Mouse (Mus musculus) midbrain, embryonic 11.5 days (tissue): Measurements from ENCODE around the gene Pepd. TPM values are rescaled to one million over a fixed set of nuclear protein-coding genes. Genes with fewer than 3 reads are reported as not detected.

Experiments used
- ATAC-seq: fragments of 200-750 bp; cut with Nextera tagmentation; 2 replicates; pipeline ENCODE4 v1.8.0; 2017; ENCODE audit warnings: moderate TSS enrichment, moderate library complexity; ENCODE audit not compliant: low FRiP score
- DNase-seq: peaks from one replicate; pipeline ENCODE4 v3.0.0; 2015; ENCODE audit warnings: low spot score; ENCODE audit errors: missing footprints
- H3K27ac ChIP-seq: fragments of 300-500 bp; sonication (generic); 2 replicates; pipeline ENCODE4 v1.5.1; 2014; ENCODE audit warnings: low read depth, low read length
- H3K27me3 ChIP-seq: fragments of 300-500 bp; sonication (generic); 2 replicates; pipeline ENCODE4 v1.6.1; 2014; ENCODE audit warnings: mild to moderate bottlenecking, low read length, moderate library complexity, mixed read lengths; ENCODE audit not compliant: control insufficient read depth, insufficient read depth
- H3K36me3 ChIP-seq: fragments of 300-500 bp; sonication (generic); 2 replicates; pipeline ENCODE4 v1.6.1; 2014; ENCODE audit warnings: mild to moderate bottlenecking, low read length, moderate library complexity, mixed read lengths; ENCODE audit not compliant: control insufficient read depth, insufficient read depth
- H3K4me1 ChIP-seq: fragments of 300-500 bp; sonication (generic); 2 replicates; pipeline ENCODE4 v1.6.1; 2014; ENCODE audit warnings: low read length; ENCODE audit not compliant: control insufficient read depth, insufficient read depth
- H3K4me2 ChIP-seq: fragments of 300-500 bp; sonication (generic); 2 replicates; pipeline ENCODE4 v1.6.1; 2014; ENCODE audit warnings: mild to moderate bottlenecking, moderate library complexity
- H3K4me3 ChIP-seq: fragments of 300-500 bp; sonication (generic); 2 replicates; pipeline ENCODE4 v1.5.1; 2014; ENCODE audit warnings: low read depth, low read length
- H3K9ac ChIP-seq: fragments of 300-500 bp; sonication (generic); 2 replicates; pipeline ENCODE4 v1.6.1; 2014; ENCODE audit warnings: low read length
- H3K9me3 ChIP-seq: fragments of 300-500 bp; sonication (generic); 2 replicates; pipeline ENCODE4 v1.6.1; 2016; ENCODE audit warnings: low read length; ENCODE audit not compliant: control insufficient read depth
- whole genome bisulfite sequencing: fragments of 180-500 bp; shearing (Covaris S2); extraction: QIAGEN DNeasy Blood & Tissue Kit; methylation state at CpG from one replicate; pipeline ENCODE4 v1.1.7; 2014; 5-methylcytosine and 5-hydroxymethylcytosine counted together
- polyA plus RNA-seq: library from polyadenylated mRNA; unstranded; fragments of >200 nt; fragmentation: Nextera tagmentation; extraction: Ambion mirVana; gene quantifications from 2 replicates; pipeline ENCODE4 v1.2.1, GENCODE M21; 2014

Gene Pepd
- polyA plus RNA-seq, 1 experiment from 2014 or later = 67.3 TPM

- H3K4me1 ChIP-seq = no peaks in the 10 kb centered on the region
- no peak overlapping the region for H3K4me2 ChIP-seq
- H3K9me3 ChIP-seq = no peaks in the 10 kb centered on the region
- no peak overlapping the region for H3K4me3 ChIP-seq
- DNase-seq = no peak
- WGBS = 88% methylated on average over 4 of the region's 4 CpGs
- H3K27ac ChIP-seq = no peak overlapping the region
- no peaks in the 10 kb centered on the region for H3K36me3 ChIP-seq
- H3K27me3 ChIP-seq = no peaks in the 10 kb centered on the region
- ATAC-seq = no peak
- H3K9ac ChIP-seq = no peak overlapping the region
These were observed 123.4 kb downstream of the Pepd start for GRCm38 (mm10) chr7:35035565-35035964.

GRCm38 (mm10) chr7:35036266-35036731 is 124.1 kb downstream of the Pepd start:
- ATAC-seq (no peak), DNase-seq (no peak)
- no peak overlapping the region for H3K4me2 ChIP-seq
- H3K4me1 ChIP-seq = no peaks in the 10 kb centered on the region
- H3K9ac ChIP-seq = no peak overlapping the region
- no peak overlapping the region for H3K27ac ChIP-seq
- no peaks in the 10 kb centered on the region for H3K36me3 ChIP-seq
- H3K4me3 ChIP-seq = no peak overlapping the region
- H3K27me3 ChIP-seq = no peaks in the 10 kb centered on the region
- no peaks in the 10 kb centered on the region for H3K9me3 ChIP-seq
- 75% methylated on average over 5 of the region's 5 CpGs for WGBS

GRCm38 (mm10) chr7:35037408-35037807 is 125.2 kb downstream of the Pepd start:
- DNase-seq (no peak), ATAC-seq (no peak)
- WGBS = 92% methylated on average over 6 of the region's 6 CpGs
- Histone ChIP-seq H3K4me2 (no peak overlapping the region), H3K36me3 (no peaks in the 10 kb centered on the region; the same call in 1 of the 2 replicates), H3K9ac (no peak overlapping the region), H3K27ac (no peak overlapping the region), H3K27me3 (no peaks in the 10 kb centered on the region), H3K4me1 (no peaks in the 10 kb centered on the region), H3K4me3 (no peak overlapping the region), H3K9me3 (no peaks in the 10 kb centered on the region)

- Histone ChIP-seq H3K9me3 (no peaks in the 10 kb centered on the region), H3K9ac (no peak overlapping the region), H3K27ac (no peak overlapping the region), H3K4me1 (no peaks in the 10 kb centered on the region), H3K27me3 (no peaks in the 10 kb centered on the region), H3K4me2 (no peak overlapping the region), H3K4me3 (no peak overlapping the region), H3K36me3 (peaks cover 5% of the 10 kb centered on the region; the same call in 1 of the 2 replicates)
- no peak for ATAC-seq
- WGBS = 95% methylated on average over 9 of the region's 9 CpGs
- no peak for DNase-seq
These were observed 128.2 kb downstream of the Pepd start for GRCm38 (mm10) chr7:35040176-35040972.

- H3K4me3 ChIP-seq = no peak overlapping the region
- no peak overlapping the region for H3K4me2 ChIP-seq
- WGBS = 88% methylated on average over 2 of the region's 2 CpGs
- H3K27me3 ChIP-seq = no peaks in the 10 kb centered on the region
- H3K9me3 ChIP-seq = no peaks in the 10 kb centered on the region
- no peaks in the 10 kb centered on the region for H3K4me1 ChIP-seq
- no peak overlapping the region for H3K27ac ChIP-seq
- no peak for ATAC-seq
- peaks cover 5% of the 10 kb centered on the region; the same call in 1 of the 2 replicates for H3K36me3 ChIP-seq
- H3K9ac ChIP-seq = no peak overlapping the region
- DNase-seq = no peak
These were observed 129.4 kb downstream of the Pepd start for GRCm38 (mm10) chr7:35041286-35042208.

GRCm38 (mm10) chr7:35042209-35042554 is 130.0 kb downstream of the Pepd start:
- H3K9me3 ChIP-seq = no peaks in the 10 kb centered on the region
- no peaks in the 10 kb centered on the region for H3K4me1 ChIP-seq
- no peak overlapping the region for H3K9ac ChIP-seq
- no peak for ATAC-seq
- H3K27me3 ChIP-seq = no peaks in the 10 kb centered on the region
- no peak for DNase-seq
- no peak overlapping the region for H3K4me2 ChIP-seq
- no peak overlapping the region for H3K27ac ChIP-seq
- peaks cover 5% of the 10 kb centered on the region; the same call in 1 of the 2 replicates for H3K36me3 ChIP-seq
- no peak overlapping the region for H3K4me3 ChIP-seq

- H3K9me3 ChIP-seq = no peaks in the 10 kb centered on the region
- no peak for ATAC-seq
- no peaks in the 10 kb centered on the region for H3K4me1 ChIP-seq
- no peak overlapping the region for H3K4me3 ChIP-seq
- no peak for DNase-seq
- H3K4me2 ChIP-seq = no peak overlapping the region
- WGBS = 89% methylated on average over 5 of the region's 5 CpGs
- H3K27ac ChIP-seq = no peak overlapping the region
- H3K36me3 ChIP-seq = peaks cover 5% of the 10 kb centered on the region; the same call in 1 of the 2 replicates
- H3K27me3 ChIP-seq = no peaks in the 10 kb centered on the region
- no peak overlapping the region for H3K9ac ChIP-seq
These were observed 130.6 kb downstream of the Pepd start for GRCm38 (mm10) chr7:35042759-35043217.

GRCm38 (mm10) chr7:35043266-35043817 is 131.2 kb downstream of the Pepd start:
- no peak for DNase-seq
- H3K4me2 ChIP-seq = no peak overlapping the region
- no peak for ATAC-seq
- no peak overlapping the region for H3K27ac ChIP-seq
- no peaks in the 10 kb centered on the region for H3K4me1 ChIP-seq
- H3K9me3 ChIP-seq = no peaks in the 10 kb centered on the region
- peaks cover 5% of the 10 kb centered on the region; the same call in 1 of the 2 replicates for H3K36me3 ChIP-seq
- H3K4me3 ChIP-seq = no peak overlapping the region
- H3K9ac ChIP-seq = no peak overlapping the region
- WGBS = 93% methylated on average over 10 of the region's 10 CpGs
- no peaks in the 10 kb centered on the region for H3K27me3 ChIP-seq
